Mouse (Mus musculus) erythroblast, embryonic 14.5 days (primary cell): Measurements from ENCODE around the gene Otud5. TPM values are rescaled to one million over a fixed set of nuclear protein-coding genes. Genes with fewer than 3 reads are reported as not detected.

Experiments
- H3K27me3 ChIP-seq: 2 replicates; pipeline ENCODE4 v1.6.1; 2012; ENCODE audit warnings: inconsistent platforms; ENCODE audit not compliant: control insufficient read depth
- H3K36me3 ChIP-seq: 2 replicates; pipeline ENCODE4 v1.6.1; 2012; ENCODE audit warnings: mild to moderate bottlenecking, inconsistent platforms; ENCODE audit not compliant: control insufficient read depth
- H3K4me1 ChIP-seq: 2 replicates; pipeline ENCODE4 v1.6.1; 2012; ENCODE audit warnings: inconsistent platforms; ENCODE audit not compliant: control insufficient read depth
- H3K4me3 ChIP-seq: replicated peaks from 2 replicates; pipeline ENCODE3; 2012; ENCODE audit warnings: moderate library complexity, mild to moderate bottlenecking, inconsistent platforms
- H3K9me3 ChIP-seq: 2 replicates; pipeline ENCODE4 v1.6.1; 2012; ENCODE audit warnings: low read length, inconsistent platforms, mixed read lengths; ENCODE audit not compliant: control insufficient read depth
- GATA1 ChIP-seq: IDR thresholded peaks from 2 replicates; pipeline ENCODE4 v1.6.1; 2012; ENCODE audit warnings: low read length, inconsistent platforms, mixed read lengths
- TAL1 ChIP-seq: IDR thresholded peaks from 3 replicates; pipeline ENCODE4 v1.6.1; 2012; ENCODE audit warnings: low read length, inconsistent platforms, mixed read lengths
- polyA plus RNA-seq: library from polyadenylated mRNA; stranded (reverse); fragments of >175 nt; gene quantifications from 2 replicates; pipeline ENCODE4 v1.2.3, GENCODE M21; 2012

The Otud5 gene
- polyA plus RNA-seq, 1 experiment, result 36.0 TPM

DNA sequence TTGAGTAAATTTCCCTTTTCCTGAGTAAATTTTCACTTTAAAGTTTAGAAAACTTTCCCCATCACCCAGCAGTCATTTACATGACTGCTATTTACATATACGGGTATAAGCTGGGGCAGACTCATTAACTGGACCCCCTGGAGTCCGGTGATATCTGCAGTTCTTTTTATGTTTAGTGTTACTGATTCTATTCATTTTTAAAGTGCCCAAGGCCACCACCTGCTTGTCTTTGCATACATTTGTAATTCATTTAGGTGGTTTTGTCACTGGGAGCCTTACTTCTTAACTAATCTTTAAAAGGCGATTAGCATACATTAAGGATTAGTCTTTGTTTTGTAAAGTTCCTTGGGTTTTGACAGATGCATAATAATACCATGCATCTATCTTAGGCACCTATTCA is 28.7 kb downstream of the Otud5 start:
- no peak for TF ChIP-seq GATA1
- no peak for TF ChIP-seq TAL1
- Histone ChIP-seq H3K36me3 (peaks cover 99% of the 10 kb centered on the region), H3K4me3 (no peak overlapping the region), H3K4me1 (peaks cover 4% of the 10 kb centered on the region), H3K27me3 (no peaks in the 10 kb centered on the region), H3K9me3 (no peaks in the 10 kb centered on the region)

DNA sequence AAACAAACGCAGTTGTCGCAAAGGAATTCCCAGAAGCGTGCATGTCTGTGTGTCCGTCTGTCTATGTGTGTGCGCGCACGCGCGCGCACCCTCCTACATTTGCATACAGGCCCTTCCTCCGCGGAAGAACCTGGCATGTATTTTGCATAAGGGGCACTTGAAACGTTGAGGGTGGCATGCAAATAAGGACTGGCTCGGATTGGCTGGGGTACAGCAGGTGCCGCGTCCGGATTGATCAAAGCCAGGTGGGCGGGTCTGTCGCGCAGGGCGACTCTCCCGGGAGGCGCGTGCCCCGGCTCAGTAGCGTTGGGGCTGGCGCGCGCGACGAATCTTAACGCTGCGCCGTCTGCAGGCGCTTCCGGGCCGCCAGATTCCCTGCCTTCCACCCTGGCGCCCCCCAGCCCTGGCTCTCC is 36.8 kb downstream of the Otud5 start, which contains the start of gene Pim2:
Pim2 (plus strand) TSS at position 256 of the 413 bp plus-strand sequence.
- Histone ChIP-seq H3K4me1 (peaks cover 28% of the 10 kb centered on the region), H3K4me3 (peak within 1 kb of the TSS; percentile 61), H3K9me3 (peaks cover 5% of the 10 kb centered on the region), H3K27me3 (peaks cover 14% of the 10 kb centered on the region), H3K36me3 (peaks cover 40% of the 10 kb centered on the region)
- no peak for TF ChIP-seq TAL1
- TF ChIP-seq GATA1, result no peak

DNA sequence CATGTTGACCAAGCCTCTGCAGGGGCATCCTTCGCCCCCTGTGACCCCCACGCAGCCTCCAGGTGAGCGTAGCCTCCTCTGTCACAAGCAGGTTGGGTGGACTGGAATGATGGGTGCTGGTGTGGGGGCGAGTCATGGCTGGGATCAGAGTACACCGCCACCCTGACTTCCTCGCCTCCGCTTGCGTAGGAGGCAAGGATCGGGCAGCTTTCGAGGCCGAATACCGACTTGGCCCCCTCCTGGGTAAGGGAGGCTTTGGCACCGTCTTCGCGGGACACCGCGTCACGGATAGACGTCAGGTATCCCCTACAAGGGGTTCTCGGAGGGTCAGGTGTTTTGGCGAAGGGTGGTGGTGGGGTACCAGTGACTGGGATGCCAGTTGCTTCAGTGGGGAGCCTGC is 37.3 kb downstream of the Otud5 start:
- H3K4me1 ChIP-seq, result peaks cover 29% of the 10 kb centered on the region
- TF ChIP-seq TAL1 (no peak), GATA1 (no peak)
- H3K4me3 ChIP-seq, result peak overlapping the region; percentile 61
- peaks cover 5% of the 10 kb centered on the region for H3K9me3 ChIP-seq
- H3K27me3 ChIP-seq, result peaks cover 14% of the 10 kb centered on the region
- peaks cover 35% of the 10 kb centered on the region for H3K36me3 ChIP-seq

DNA sequence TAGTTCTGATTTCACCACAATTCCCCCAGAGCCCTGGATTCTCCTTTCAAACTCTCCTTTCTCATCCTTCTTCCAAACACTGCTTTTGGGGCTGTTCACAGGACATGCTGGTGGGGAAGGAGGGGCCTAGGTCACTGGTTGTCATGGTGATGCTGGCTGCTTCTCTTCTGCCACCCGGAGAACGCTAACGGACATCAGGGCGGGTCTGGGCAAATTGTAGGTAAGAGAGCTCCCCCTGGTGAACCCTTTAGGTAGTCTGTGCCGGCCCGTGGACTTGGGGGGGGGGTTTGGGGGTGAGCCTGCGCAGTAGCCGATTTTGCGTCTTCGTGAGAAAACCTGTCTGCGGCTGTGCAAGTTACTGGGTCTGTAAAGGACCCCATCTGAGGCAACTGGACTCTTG is 38.7 kb downstream of the Otud5 start:
- no peak overlapping the region for H3K4me3 ChIP-seq
- peaks cover 39% of the 10 kb centered on the region for H3K4me1 ChIP-seq
- TF ChIP-seq GATA1 (no peak), TAL1 (no peak)
- peaks cover 14% of the 10 kb centered on the region for H3K27me3 ChIP-seq
- H3K36me3 ChIP-seq, result peaks cover 22% of the 10 kb centered on the region
- peaks cover 5% of the 10 kb centered on the region for H3K9me3 ChIP-seq

DNA sequence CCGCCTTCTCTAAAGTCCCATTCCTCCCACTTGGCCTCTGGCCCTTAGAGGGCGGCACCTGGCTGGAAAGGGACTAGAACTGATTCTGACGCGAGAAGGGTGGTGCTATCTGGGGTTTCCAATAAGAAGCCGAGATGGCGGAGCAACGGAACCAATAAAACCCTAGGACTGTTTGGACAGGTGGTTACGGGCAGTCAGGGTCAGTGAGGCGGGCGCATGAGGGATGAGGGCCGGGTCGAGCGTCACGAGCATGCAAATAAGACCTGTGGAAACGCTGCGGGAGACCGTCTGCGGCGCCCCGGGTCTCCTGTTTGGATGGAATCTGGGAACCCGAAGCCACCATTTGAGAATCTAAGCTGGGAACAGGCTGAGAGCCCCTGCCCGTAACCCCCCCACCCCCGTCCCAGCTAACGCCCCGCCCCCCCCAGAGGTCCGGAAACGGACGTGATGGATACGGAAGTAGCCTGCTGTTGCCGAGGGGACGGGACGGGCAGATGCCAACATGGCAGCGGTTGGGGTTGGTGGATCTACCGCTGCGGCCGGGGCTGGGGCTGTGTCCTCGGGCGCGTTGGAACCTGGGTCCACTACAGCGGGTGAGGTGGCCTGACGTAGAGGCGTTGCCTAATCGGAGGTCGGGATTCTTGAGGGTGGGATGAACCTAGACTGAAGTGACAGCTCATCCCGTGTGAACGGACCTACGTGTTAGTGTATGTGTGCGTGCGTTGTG is 42.8 kb downstream of the Otud5 start, which contains the start of gene Slc35a2:
Slc35a2 (plus strand) TSS at position 188 of the 727 bp plus-strand sequence.
- Histone ChIP-seq H3K27me3 (peaks cover 4% of the 10 kb centered on the region; the same call in 1 of the 2 replicates), H3K36me3 (peaks cover 13% of the 10 kb centered on the region), H3K4me3 (peak within 1 kb of the TSS; percentile 75), H3K4me1 (peaks cover 31% of the 10 kb centered on the region), H3K9me3 (no peaks in the 10 kb centered on the region)
- no peak for TF ChIP-seq TAL1
- no peak for TF ChIP-seq GATA1

DNA sequence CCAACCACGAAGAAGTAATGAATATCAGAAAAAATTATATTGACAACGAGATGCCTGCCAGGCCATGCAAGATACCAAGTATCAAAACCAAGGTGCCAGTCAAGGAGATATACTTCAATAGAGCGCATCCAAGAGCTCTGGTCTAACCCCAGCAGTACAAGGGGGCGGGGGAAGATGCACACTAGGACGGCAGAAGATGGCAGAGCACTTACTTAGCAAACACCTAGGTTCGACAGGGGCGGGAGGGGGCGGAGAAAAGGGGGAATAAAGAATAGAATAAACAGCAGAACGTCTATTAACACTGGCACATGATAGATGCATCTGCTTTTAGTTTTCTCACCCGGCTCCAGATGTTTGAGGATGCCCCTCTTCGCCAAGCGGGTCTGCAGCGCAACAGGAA is 57.0 kb downstream of the Otud5 start:
- H3K36me3 ChIP-seq, result peaks cover 33% of the 10 kb centered on the region
- no peaks in the 10 kb centered on the region for H3K27me3 ChIP-seq
- peaks cover 18% of the 10 kb centered on the region for H3K4me1 ChIP-seq
- H3K9me3 ChIP-seq, result peaks cover 4% of the 10 kb centered on the region; the same call in 1 of the 2 replicates
- H3K4me3 ChIP-seq, result peak overlapping the region; percentile 88
- TF ChIP-seq TAL1, result no peak
- no peak for TF ChIP-seq GATA1

DNA sequence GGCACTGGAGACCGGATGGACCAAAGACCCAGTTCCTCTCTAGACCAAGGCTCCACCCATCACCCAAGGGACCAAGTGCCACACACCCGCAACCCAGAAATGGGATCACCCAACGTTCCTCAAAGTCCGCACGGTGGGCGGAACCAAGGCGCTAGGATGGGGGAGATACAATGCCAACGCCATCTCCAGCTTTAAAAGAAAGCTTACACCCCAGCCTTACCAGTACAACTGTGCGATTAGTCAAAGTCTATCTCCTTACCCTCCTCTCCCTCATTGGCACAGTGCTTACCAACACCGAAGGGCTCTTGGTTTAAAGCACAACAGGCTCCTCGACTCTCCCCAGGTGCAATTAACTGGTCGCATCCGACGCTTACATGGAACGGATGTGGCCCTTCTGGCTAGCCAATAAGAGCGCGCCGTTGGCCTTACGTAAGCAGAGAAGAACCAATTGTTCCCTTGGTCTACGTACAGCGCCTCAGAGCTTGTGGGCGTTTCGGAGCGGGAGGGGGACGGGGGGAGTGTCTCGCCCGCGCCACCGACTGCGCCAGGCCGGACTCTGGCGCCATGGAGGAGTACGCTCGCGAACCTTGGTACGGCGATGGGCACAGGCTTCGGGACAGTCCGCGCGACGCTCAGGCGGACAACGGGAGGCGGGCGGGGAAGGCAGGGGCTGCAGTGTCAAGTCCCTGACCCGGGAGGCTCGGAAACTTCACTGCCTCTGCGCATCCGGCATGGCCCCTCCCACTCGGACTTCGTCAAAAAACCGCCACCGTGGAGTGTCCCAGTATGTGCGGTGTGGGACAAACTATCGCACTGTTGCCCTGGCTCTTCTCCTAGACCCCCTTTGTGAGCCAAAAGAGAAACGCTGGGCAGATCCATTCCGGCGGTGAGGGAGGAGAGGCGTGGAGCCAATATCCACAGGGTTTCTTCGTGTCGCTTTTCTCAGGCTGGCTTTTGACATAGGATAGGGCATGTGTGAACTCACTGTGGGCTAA is 58.0 kb downstream of the Otud5 start, which contains the start of the genes Pqbp1 and Timm17b:
Pqbp1 (minus strand) TSS at position 390 of the 995 bp plus-strand sequence.
Timm17b (plus strand) TSS at position 478 of the 995 bp plus-strand sequence.
- peak within 1 kb of the TSS; percentile 88 for H3K4me3 ChIP-seq
- H3K36me3 ChIP-seq, result peaks cover 31% of the 10 kb centered on the region
- no peaks in the 10 kb centered on the region for H3K27me3 ChIP-seq
- H3K4me1 ChIP-seq, result peaks cover 18% of the 10 kb centered on the region
- peaks cover 4% of the 10 kb centered on the region; the same call in 1 of the 2 replicates for H3K9me3 ChIP-seq
- TF ChIP-seq GATA1 (no peak), TAL1 (no peak)

DNA sequence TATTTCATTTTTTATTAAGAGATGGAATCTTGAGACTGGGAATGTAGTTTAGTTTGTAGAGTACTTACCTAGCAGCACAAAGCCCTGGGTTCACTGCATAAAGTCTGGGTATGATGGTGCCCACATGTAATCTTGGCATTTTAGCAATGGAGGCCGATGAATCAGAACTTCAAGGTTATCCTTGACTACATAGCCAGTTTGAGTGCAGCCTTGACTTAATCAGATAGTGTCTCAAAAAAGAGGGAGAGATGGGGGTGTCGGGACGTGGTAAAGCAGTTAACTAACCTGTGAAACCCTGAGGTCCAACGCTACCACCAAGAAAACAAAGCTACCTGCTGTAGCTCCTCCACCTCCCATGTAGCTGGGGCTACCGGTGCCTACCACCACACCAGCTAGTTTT is 63.3 kb downstream of the Otud5 start:
- H3K36me3 ChIP-seq, result peaks cover 30% of the 10 kb centered on the region
- H3K4me3 ChIP-seq, result no peak overlapping the region
- peaks cover 4% of the 10 kb centered on the region; the same call in 1 of the 2 replicates for H3K9me3 ChIP-seq
- peaks cover 9% of the 10 kb centered on the region for H3K4me1 ChIP-seq
- no peaks in the 10 kb centered on the region for H3K27me3 ChIP-seq
- no peak for TF ChIP-seq TAL1
